Mouse (Mus musculus): ENCODE data around the gene Mcoln2. TPM values are rescaled to one million over a fixed set of nuclear protein-coding genes. Genes with fewer than 3 reads are reported as not detected.

The Mcoln2 gene
- total and polyA plus RNA-seq, 3 experiments: 0.10 to 0.42 TPM; not detected in 1

- TF ChIP-seq TCF12 (IDR thresholded peaks at IDR 0.05; ENCODE audit: low read depth, low read length) (no peak), USF1 (IDR thresholded peaks at IDR 0.05; ENCODE audit: low read depth, low read length) (no peak), MYC (IDR thresholded peaks at IDR 0.05; ENCODE audit: low read depth, low read length) (no peak), SIN3A (IDR thresholded peaks at IDR 0.05; ENCODE audit: low read length) (no peak), KAT2A (conservative IDR thresholded peaks at IDR 0.05; ENCODE audit: low read depth, low read length) (no peak)
These were observed 27.6 kb upstream of the Mcoln2 start (continued) for GRCm38 (mm10) chr3:146122125-146122420.

- DNase-seq (ENCODE audit: low read depth, low spot score): no peak
- Histone ChIP-seq H3K4me3 (ENCODE audit: control insufficient read depth in 1 of 2, insufficient read depth in 1 of 2, low read depth in 2 of 2, low read length in 2 of 2) (no peak overlapping the region), H3K79me2 (ENCODE audit: control insufficient read depth, insufficient read depth, low read length, poor library complexity) (no peaks in the 10 kb centered on the region), H3K9ac (ENCODE audit: control insufficient read depth, low read depth, low read length, poor library complexity, severe bottlenecking) (no peak overlapping the region), H3K36me3 (ENCODE audit: control insufficient read depth in 1 of 2, insufficient read depth in 2 of 2, low read length in 2 of 2) (peaks cover 0 to 9% of the 10 kb centered on the region in 2 experiments; a peak in 2 of 4 replicates), H3K4me1 (ENCODE audit: control insufficient read depth in 1 of 2, insufficient read depth in 2 of 2, low read length in 2 of 2) (peaks cover 0 to 9% of the 10 kb centered on the region in 2 experiments; a peak in 3 of 4 replicates), H3K27me3 (ENCODE audit: control insufficient read depth in 1 of 2, insufficient read depth in 2 of 2, low read length in 2 of 2) (no peaks in the 10 kb centered on the region), H3K27ac (ENCODE audit: control insufficient read depth, low read depth, low read length) (no peak overlapping the region), H3K9me3 (replicated peaks; ENCODE audit: insufficient read depth, low read length) (no peaks in the 10 kb centered on the region)
- no peak for TF ChIP-seq BHLHE40 (IDR thresholded peaks at IDR 0.05; ENCODE audit: borderline replicate concordance, low read depth, low read length)
- no peak for TF ChIP-seq GATA1 (IDR thresholded peaks at IDR 0.05; ENCODE audit: low read depth, low read length)
- no peak for TF ChIP-seq TCF12 (IDR thresholded peaks at IDR 0.05; ENCODE audit: low read depth, low read length)
- no peak for TF ChIP-seq ZKSCAN1 (IDR thresholded peaks at IDR 0.05; ENCODE audit: low read depth, low read length)
- no peak for TF ChIP-seq MEF2A (IDR thresholded peaks at IDR 0.05; ENCODE audit: extremely low read depth, insufficient replicate concordance, low read depth, low read length, poor library complexity, severe bottlenecking)
- no peak for TF ChIP-seq KAT2A (conservative IDR thresholded peaks at IDR 0.05; ENCODE audit: low read depth, low read length)
- no peak for TF ChIP-seq SMC3 (IDR thresholded peaks at IDR 0.05; ENCODE audit: low read depth, low read length)
- TF ChIP-seq RCOR1 (IDR thresholded peaks at IDR 0.05; ENCODE audit: low read depth, low read length): no peak
- no peak for TF ChIP-seq NELFE (IDR thresholded peaks at IDR 0.05; ENCODE audit: low read depth, low read length)
- TF ChIP-seq MAFK (IDR thresholded peaks at IDR 0.05; ENCODE audit: borderline replicate concordance, low read depth, low read length): no peak
- TF ChIP-seq MXI1 (IDR thresholded peaks at IDR 0.05; ENCODE audit: low read depth, low read length): no peak
- TF ChIP-seq UBTF (IDR thresholded peaks at IDR 0.05; ENCODE audit: borderline replicate concordance, insufficient read depth, low read depth, low read length): no peak
- no peak for TF ChIP-seq SIN3A (IDR thresholded peaks at IDR 0.05; ENCODE audit: low read length)
- TF ChIP-seq USF1 (IDR thresholded peaks at IDR 0.05; ENCODE audit: low read depth, low read length): no peak
- TF ChIP-seq MYC (IDR thresholded peaks at IDR 0.05; ENCODE audit: low read depth, low read length): no peak
- no peak for TF ChIP-seq POLR2AphosphoS2 (IDR thresholded peaks at IDR 0.05; ENCODE audit: low read length)
- TF ChIP-seq USF2 (IDR thresholded peaks at IDR 0.05; ENCODE audit: borderline replicate concordance in 1 of 2, insufficient read depth in 1 of 2, low read depth in 1 of 2, low read length in 2 of 2): no peak
These were observed 26.7 kb upstream of the Mcoln2 start for GRCm38 (mm10) chr3:146122807-146123463.
